Mouse (Mus musculus): ENCODE results near the gene Mboat7.

DNA sequence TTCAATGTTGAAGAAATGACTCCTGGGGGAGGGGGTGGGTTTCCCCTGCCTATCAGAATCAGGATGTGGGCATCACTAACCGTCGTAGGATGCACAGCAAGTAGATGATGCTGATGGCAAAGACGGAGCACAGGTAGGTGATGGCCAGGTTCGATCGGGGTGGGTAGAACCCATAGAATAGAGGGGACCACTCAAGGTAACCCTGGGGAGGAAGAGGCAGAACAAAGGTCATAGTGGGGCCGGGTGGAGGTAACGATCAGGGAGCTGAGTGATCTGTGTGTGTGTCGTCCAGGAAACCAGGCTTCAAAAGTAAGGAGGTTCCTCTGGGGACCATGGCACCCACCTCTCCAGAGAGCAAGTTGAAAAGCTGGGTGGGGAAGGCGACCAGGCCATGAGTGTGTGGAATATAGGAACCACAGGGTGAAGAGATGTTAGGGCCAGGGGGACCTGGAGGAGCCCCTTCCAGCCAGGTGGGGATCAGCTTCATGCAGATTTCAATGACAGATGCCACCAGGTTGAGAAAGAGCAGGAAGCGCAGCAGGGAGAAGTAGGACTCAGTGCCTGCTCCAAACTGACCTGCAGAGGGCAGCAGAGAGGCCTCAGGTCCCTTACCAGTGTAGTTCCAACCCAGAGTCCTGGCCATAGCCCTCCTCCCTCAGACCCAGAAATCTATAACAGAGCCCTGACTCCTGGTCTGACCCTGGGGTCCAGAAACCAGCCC is 18.7 kb downstream of the Mboat7 start:
- TF ChIP-seq POLR2A (IDR thresholded peaks at IDR 0.05; ENCODE audit: insufficient read length, low read depth) (no peak), MYOD1 (IDR thresholded peaks at IDR 0.05; ENCODE audit: control insufficient read depth in 1 of 3, insufficient read length in 2 of 3, low read depth in 2 of 3) (no peak), CEBPB (IDR thresholded peaks at IDR 0.05; ENCODE audit: insufficient read depth, poor library complexity, severe bottlenecking) (no peak), REST (IDR thresholded peaks at IDR 0.05; ENCODE audit: insufficient read depth, insufficient read length) (no peak), USF1 (IDR thresholded peaks at IDR 0.05; ENCODE audit: low read depth) (no peak)
